ENCODE assay signal across 8 mouse cellular contexts in the genomic region with DNA sequence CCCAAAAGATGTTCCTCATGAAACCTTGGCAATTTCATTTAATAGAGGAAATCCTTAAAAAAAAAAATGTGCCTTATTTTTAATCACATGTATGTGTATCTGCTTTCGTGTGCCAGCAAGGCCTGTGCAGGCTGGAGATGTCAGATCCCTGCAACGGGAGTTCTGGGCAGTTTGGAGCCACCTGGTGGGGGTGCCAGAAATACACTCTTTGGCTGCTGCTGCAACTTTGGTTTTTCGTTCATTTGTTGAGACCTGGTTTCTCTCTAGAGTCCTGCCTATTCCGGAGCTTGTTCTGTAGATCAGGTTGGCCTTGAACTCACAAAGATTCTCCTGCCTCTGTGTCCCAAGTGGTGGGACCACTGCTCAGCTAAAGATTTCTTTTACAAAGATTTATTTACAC. TPM values are rescaled to one million over a fixed set of nuclear protein-coding genes. Genes with fewer than 3 reads are reported as not detected.
A peak's percentile ranks its signal among the peaks of the same experiment; 100 is the strongest.
DNase-seq lines count a peak whose midpoint lies in the region; ATAC-seq lines count a peak whose summit lies in the region.

No protein-coding gene starts in this region.

- 36% methylated on average over 4 of the region's 4 CpGs for WGBS in heart, embryonic 12.5 days
- 47% methylated on average over 4 of the region's 4 CpGs for WGBS in embryonic facial prominence, embryonic 10.5 days

- H3K4me3 ChIP-seq in heart, embryonic 12.5 days: no peak overlapping the region
- no peak overlapping the region for H3K4me3 ChIP-seq in embryonic facial prominence, embryonic 10.5 days

- intact Hi-C loops in heart, postnatal 14 days (cut with DNase I): loop anchor here (10.0 kb wide), 1 partner anchor 246 kb away; the partner anchor contains the start of gene Usp54

- H3K27ac ChIP-seq in heart, embryonic 12.5 days (ENCODE audit: poor library complexity, severe bottlenecking): no peak overlapping the region
- no peak overlapping the region for H3K27ac ChIP-seq in embryonic facial prominence, embryonic 10.5 days (replicated peaks)

- DNase-seq in heart, postnatal 14 days: peak; percentile 23 to 49
- peak; percentile 20 for DNase-seq in right cerebral cortex, postnatal 4 days
- DNase-seq in right cerebral cortex, postnatal 10 days (ENCODE audit: low spot score in 2 of 2): no peak
- peak; percentile 35 for DNase-seq in embryonic facial prominence, embryonic 10.5 days (ENCODE audit: low spot score)
- peak; percentile 40 for DNase-seq in thymus, postnatal 25 days
- no peak for DNase-seq in cerebellum, adult 18-20 months
- DNase-seq in left cerebral cortex, adult 9 months (ENCODE audit: low spot score in 2 of 2): no peak

- no peak for ATAC-seq in heart, embryonic 12.5 days (ENCODE audit: insufficient number of reproducible peaks, low FRiP score)

- H3K4me1 ChIP-seq in heart, embryonic 12.5 days (replicated peaks): 0 out of 2 replicates have a peak, but pooled peaks cover 3% of the 10 kb centered on the region
- H3K4me1 ChIP-seq in embryonic facial prominence, embryonic 10.5 days: peaks cover 5% of the 10 kb centered on the region; the same call in 1 of the 2 replicates

- no peak overlapping the region for H3K4me2 ChIP-seq in heart, embryonic 12.5 days

- H3K9me3 ChIP-seq in heart, embryonic 12.5 days (replicated peaks): no peaks in the 10 kb centered on the region
- H3K9me3 ChIP-seq in embryonic facial prominence, embryonic 10.5 days: no peaks in the 10 kb centered on the region

- H3K27me3 ChIP-seq in heart, embryonic 12.5 days (replicated peaks): no peaks in the 10 kb centered on the region; the same call in 1 of the 2 replicates
- no peaks in the 10 kb centered on the region for H3K27me3 ChIP-seq in embryonic facial prominence, embryonic 10.5 days (replicated peaks; ENCODE audit: low read depth, poor library complexity, severe bottlenecking)

- no peak overlapping the region for H3K9ac ChIP-seq in heart, embryonic 12.5 days

- H3K36me3 ChIP-seq in heart, embryonic 12.5 days: no peaks in the 10 kb centered on the region
- H3K36me3 ChIP-seq in embryonic facial prominence, embryonic 10.5 days (replicated peaks): no peaks in the 10 kb centered on the region

RNA-seq across cellular contexts. Expression of gene Mrps16, which starts 5.4 kb away (rescaled TPM):
- 10 to 100 TPM; 64.9 to 68.5 TPM for total RNA-seq in heart, postnatal 14 days (2021)
- polyA plus RNA-seq in heart, embryonic 12.5 days (2016; fragmentation: Nextera tagmentation; extraction: Ambion mirVana): 87.0 and 88.7 TPM in 2 replicates
- polyA plus RNA-seq in embryonic facial prominence, embryonic 10.5 days (2016; fragmentation: Nextera tagmentation; extraction: Ambion mirVana): 81.2 and 86.5 TPM in 2 replicates

RNA-seq across cellular contexts. Expression of gene Dnajc9, which starts 10.2 kb away (rescaled TPM):
- 10 to 100 TPM; 12.2 to 15.2 TPM for total RNA-seq in heart, postnatal 14 days (2021)
- polyA plus RNA-seq in heart, embryonic 12.5 days (2016; fragmentation: Nextera tagmentation; extraction: Ambion mirVana): 97.6 and 99.1 TPM in 2 replicates
- 286 and 298 TPM in 2 replicates for polyA plus RNA-seq in embryonic facial prominence, embryonic 10.5 days (2016; fragmentation: Nextera tagmentation; extraction: Ambion mirVana)

RNA-seq across cellular contexts. Expression of gene Fam149b, which starts 50.9 kb away (rescaled TPM):
- total RNA-seq in heart, postnatal 14 days (2021): 10 to 100 TPM; 32.1 to 34.7 TPM
- polyA plus RNA-seq in heart, embryonic 12.5 days (2016; fragmentation: Nextera tagmentation; extraction: Ambion mirVana): 25.7 and 29.2 TPM in 2 replicates
- 42.8 and 45.4 TPM in 2 replicates for polyA plus RNA-seq in embryonic facial prominence, embryonic 10.5 days (2016; fragmentation: Nextera tagmentation; extraction: Ambion mirVana)

RNA-seq across cellular contexts. Expression of gene Ecd, which starts 50.9 kb away (rescaled TPM):
- 10 to 100 TPM; 25.1 to 32.2 TPM for total RNA-seq in heart, postnatal 14 days (2021)
- polyA plus RNA-seq in heart, embryonic 12.5 days (2016; fragmentation: Nextera tagmentation; extraction: Ambion mirVana): 37.4 and 37.5 TPM in 2 replicates
- polyA plus RNA-seq in embryonic facial prominence, embryonic 10.5 days (2016; fragmentation: Nextera tagmentation; extraction: Ambion mirVana): 76.1 and 76.7 TPM in 2 replicates

RNA-seq across cellular contexts. Expression of gene Cfap70, which starts 53.2 kb away (rescaled TPM):
- under 1 TPM; 0.12 to 0.27 TPM for total RNA-seq in heart, postnatal 14 days (2021)
- not detected in 2 replicates for polyA plus RNA-seq in heart, embryonic 12.5 days (2016; fragmentation: Nextera tagmentation; extraction: Ambion mirVana)
- 0.47 and 1.1 TPM in 2 replicates for polyA plus RNA-seq in embryonic facial prominence, embryonic 10.5 days (2016; fragmentation: Nextera tagmentation; extraction: Ambion mirVana)

Comparison
In these comparisons a context has a peak if more than half of its experiments do, and no peak if none do; other contexts are left out.
1. DNase-seq: peak in heart, postnatal 14 days (2 of 2), right cerebral cortex, postnatal 4 days (single experiment), embryonic facial prominence, embryonic 10.5 days (single experiment) and thymus, postnatal 25 days (single experiment); none in right cerebral cortex, postnatal 10 days (0 of 2), cerebellum, adult 18-20 months (0 of 2) and left cerebral cortex, adult 9 months (0 of 2).